Mouse (Mus musculus): ENCODE measurements around the gene Apobec4.

GRCm38 (mm10) chr1:152718200-152718599 is 32.2 kb upstream of the Apobec4 start:
- no peak for TF ChIP-seq CTCF (IDR thresholded peaks at IDR 0.05; ENCODE audit: insufficient read depth, low read depth, low read length)
- TF ChIP-seq POLR2A (IDR thresholded peaks at IDR 0.05; ENCODE audit: insufficient read depth, low read depth, low read length), result no peak
